Mouse (Mus musculus) right cerebral cortex, adult 2 months (tissue): ENCODE results near the gene Sephs1.
A peak's percentile ranks its signal among the peaks of the same experiment; 100 is the strongest.
"Not testable (repeated sequence)": the region's sequence is repeated elsewhere in the genome, so short reads cannot be mapped to it uniquely, and the experiment has no call there.

Experiments
- DNase-seq, 2 experiments: peaks; one replicate each; pipeline ENCODE4 v3.0.0; 2021 to 2022; ENCODE audit warnings: low spot score in 2 of 2

Sephs1 gene

DNA sequence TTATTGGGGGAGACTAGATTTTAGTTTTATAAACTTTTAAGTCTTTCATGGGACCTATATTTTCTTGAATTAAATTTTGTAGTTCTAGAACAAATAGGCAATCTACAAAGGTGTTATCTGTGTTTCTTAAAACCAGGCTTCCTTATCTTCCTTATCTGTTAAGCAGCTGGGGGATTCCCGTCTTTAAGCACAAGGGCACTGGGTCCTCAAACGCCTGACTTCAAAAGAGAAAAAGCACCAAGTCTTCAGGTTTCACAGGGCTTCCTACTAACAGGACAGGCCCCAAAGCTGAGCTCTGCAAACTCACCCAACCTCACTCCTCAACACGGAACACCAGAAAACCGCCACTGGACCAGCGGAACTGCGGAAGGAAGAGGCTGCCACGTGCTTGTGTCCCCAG is 26.6 kb downstream of the Sephs1 start:
- no peak for DNase-seq

DNA sequence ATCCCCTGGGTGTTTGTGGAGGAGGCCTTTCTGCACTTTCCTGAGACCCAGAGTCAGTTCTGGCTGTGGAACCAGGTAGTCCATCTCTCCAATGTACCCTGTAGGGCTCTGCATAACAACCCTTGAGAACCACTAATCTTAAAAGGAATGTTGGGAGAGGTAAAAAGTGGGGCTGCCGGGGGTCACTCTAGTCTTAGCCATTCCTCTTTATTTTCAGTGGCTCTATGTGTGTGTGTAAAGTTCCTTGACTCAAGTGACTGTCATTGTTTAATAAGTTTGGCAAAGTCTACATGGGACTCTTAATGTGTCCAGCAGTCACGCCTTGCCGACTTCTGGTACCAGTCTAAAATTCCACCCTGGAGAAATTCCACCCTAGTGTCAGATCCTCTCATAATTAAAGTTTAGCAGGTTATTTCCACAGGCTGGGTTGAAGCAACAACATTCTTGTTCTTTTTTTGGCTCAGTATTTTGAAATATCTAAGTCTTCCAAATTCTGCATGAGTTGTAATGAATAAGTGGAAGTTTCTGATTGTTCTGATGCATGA is 27.5 kb downstream of the Sephs1 start:
- DNase-seq, result no peak

DNA sequence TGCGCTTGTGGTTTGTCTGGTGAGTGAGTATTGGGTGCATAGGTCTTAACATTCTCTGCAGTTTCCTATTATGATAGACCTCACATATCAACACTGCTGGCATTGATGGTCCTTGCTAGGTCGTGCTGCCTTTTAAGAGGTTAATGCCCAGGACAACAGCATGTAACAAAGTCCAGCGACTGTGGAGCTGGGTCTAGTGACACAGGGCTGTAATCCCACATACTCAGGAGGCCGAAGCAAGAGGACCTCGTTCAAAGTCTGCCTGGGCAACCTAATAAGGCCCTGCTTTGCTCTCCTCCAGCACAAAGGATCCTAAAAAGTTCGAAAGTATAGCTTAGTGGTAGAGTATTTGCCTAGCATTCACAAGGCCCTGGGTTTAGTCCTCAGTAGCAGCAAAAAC is 28.5 kb downstream of the Sephs1 start:
- DNase-seq, result no peak

DNA sequence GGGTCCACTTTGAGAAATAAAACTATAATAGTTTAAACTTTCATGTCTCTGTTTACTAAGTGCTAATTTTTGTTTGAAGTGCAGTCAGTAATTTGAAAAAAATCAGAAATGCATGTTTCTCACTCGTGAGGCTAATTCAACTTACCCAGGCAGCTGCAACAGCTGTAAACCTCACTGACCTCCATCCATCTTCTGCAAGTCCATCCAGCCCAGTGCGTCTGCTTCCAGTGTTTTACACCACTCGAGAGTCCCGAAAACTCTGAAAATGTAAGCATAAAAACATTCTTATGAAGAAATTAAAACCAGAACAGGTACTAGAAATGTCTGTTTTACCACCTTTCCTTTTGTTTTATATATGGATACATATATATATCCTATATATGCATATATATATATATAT is 29.2 kb downstream of the Sephs1 start:
- no peak for DNase-seq

DNA sequence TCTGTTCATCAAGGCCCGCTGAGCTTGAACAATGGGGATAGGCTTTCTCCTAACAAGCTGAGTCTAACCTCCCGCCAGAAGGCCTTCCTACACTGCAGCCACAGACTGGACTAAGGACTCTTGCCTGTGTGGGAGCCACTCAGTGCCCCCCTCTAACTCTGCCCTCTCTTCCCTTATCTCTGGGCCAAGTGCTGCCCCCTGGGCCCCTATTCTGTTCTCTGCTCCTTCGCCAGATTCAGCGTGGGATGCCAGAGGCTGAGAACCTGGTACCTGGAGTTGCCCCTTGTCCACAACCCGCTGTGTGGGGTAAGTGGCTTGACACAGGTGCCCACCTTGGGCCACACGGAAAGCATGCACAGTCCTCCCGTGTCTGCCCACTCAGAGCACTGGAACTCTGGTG is 32.6 kb downstream of the Sephs1 start:
- no peak for DNase-seq

DNA sequence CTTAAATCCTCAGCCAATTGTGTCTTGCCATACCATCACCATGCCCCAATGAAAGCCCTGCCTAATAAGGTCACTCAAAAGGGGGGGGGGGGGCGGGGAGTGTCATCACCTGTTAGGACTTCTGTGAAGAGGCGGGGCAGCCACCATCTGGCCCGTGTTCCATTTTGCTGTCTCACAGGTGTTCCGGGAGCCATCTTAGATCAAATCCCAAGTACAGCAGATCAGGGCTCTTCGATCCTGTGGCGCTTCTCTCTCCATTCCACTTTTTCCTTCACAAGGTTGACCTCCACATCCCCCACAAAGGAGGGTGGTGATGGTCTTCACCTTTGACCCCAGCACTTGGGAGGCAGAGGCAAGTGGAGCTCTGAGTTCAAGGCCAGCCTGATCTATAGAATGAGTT is 34.7 kb downstream of the Sephs1 start:
- no peak for DNase-seq

DNA sequence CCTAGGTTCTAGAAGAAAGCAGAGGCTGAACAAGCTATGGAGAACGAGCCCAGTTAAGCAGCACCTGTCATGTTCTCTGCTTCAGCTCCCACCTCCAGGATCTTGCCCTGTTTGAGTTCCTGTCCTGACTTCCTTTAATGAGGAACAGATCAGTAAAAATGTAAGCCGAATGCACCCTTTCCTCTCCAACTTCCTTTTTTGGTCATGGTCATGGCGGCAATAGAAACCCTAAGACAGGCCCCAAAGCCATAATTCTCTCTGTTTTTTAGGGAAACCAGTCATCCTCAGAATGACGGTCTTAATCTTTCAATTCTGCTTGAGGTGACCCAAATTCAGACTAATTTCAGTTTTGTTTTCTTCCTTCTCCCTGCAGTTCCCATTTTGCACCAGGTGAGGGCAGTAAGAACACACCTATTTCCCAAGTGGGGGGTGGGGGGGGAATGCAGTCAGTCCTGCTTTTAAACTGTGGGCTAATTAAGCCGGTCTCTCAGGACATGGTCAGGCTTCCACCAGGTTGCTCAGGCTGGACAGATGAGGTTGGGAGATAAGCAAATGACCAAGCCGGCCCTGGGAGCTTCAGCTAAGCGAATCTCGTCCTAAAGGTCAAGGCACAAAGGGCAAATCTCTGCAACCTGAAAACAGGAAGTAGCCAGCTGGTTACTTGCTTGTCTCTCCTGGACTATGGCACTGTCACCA is 36.1 kb downstream of the Sephs1 start:
- peak; percentile 64 to 77 for DNase-seq

DNA sequence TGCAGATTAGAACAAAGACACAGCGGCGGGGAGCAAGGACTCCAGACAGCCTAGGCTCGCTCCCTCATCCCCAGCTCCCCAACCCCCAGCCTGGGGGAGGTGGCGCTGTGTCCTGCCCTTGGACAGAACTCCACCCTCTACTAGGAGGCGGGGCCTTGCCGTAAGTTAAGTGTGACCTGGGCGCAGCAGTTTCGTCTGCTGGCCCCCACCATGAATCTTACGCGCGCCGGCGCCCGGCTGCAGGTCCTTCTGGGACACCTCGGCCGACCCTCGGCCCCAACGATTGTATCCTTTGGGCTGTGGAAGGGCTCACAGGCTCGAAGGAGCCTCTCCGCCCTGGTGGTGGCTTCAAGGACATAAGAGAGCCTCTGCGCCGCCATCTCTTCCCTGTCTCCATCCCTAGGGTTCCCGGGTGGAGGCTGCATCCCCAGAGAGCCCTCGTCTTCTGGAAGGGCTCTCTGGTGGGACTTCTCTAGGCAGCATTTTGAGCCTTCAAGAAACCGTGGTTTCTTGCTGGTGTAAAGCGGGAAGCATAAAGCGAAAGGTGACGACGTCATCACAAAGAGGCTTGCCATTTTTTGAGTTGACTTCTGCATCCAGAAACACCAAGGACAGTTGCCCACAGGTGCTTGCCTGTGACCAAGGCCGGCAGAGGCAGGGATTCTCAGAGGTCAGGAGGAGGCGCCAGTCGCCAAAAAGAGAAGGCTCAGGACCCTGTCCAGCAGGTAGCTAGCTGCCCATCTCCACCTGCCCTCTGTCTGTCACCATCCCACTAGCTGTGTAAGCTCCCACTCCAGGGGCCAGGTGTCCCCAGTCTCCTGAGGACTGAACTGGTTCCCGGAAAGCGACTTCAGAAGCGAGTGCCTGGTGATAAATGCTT is 37.7 kb downstream of the Sephs1 start, which contains the start of gene Phyh:
TSS of gene Phyh (plus strand) at position 160 of the 880 bp plus-strand sequence.
- peak; percentile 77 to 87 for DNase-seq

DNA sequence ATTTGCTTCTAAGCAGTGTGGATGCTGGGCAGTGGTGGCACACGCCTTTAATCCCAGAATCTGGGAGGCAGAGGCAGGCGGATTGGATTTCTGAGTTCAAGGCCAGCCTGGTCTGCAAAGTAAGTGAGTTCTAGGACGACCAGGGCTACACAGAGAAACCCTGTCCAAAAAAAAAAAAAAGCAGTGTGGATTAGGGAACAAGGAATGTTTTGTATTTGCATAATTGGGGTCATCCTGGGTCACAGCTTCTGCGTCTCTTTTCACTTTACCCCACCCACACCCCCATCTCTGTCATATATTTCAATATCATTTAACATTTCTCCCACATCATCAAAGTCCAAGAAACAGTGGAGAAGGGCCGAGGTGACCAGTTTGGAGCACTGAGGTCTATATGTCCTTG is 39.7 kb downstream of the Sephs1 start:
- DNase-seq, result no peak

DNA sequence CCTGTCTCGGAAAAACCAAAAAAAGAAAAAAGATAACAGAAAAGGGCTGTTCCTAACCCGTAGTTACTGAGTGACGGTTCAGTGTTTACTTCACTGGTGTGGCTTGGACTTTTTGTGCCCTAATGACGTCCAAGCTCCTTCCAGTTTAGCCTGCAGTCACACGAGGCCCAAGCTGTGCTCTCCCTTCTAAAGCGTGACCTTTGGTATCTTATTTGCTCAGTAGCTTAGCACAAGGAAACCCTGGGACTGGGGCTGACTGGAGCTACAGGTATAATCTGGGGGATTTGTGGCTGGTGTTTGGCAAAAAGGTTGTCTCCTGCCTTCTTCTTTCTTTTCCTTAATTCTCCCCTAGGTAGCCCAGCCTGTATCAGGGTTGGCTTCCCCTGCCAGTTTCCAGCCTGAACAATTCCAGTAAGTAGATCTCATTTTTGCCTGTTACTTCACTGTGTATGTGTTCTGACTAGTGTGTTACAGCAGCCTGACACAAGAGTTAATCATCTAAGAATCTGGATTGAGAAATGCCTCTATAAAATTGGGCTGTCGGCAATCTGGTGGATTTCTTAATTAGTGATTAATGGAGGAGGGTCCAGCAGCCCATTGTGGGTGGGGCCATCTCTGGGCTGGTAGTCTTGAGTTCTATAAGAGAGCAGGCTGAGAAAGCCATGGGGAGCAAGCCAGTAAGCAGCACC is 41.3 kb downstream of the Sephs1 start:
- no peak for DNase-seq

DNA sequence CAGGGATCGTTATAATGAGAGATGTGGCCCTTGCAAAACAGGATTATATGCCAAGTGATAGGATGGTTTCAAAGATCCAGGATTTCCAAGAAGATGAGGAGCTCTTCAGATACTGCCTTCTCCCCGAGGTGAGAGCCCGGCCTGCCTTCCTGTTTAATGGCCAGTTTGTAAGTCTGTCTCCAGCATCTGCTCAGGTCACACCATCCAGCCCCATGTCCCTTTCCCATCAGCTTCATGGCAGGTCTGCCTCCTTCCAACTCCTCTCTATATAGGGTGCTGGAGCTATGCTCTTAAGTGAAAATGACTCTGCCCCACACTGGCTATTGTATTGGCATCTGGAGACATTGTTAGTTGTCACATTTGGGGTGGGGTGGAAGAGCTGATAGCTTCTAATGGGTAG is 46.0 kb downstream of the Sephs1 start:
- DNase-seq, result no peak

DNA sequence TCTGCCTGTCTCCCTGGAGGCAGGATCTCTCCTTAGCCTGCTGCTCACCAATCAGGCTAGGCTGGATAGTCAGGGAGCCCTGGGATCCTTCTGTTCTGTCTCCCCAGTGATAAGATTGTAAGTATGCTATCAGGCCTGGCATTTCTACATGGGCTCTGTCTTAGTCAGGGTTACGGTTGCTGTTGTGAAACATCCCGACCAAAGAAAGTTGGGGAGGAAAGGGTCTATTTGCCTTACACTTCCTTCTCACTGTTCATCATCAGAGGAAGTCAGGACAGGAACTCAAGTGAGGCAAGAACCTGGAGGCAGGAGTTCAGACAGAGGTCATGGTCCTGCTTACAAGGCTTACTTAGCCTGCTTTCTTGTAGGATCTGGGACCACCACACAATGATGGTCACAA is 47.9 kb downstream of the Sephs1 start:
- DNase-seq, result no peak

DNA sequence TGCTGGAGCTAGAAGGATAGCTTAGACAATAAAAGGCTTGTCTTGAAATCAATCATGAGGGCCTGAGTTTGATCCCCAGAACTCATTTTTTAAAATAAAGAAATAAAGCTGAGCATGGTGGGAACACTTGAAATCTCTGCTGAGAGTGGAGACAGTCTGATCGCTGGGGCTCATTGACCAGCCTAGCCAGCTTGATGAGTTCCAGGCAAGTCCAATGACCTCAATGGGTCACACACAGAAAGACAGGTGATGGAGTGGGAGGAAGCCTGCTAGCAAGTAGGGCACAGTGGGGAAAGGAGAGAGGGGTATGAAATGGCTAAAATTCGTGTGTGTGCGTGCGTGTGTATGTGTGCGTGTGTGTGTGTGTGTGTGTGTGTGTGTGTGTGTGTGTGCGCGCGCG is 53.2 kb downstream of the Sephs1 start:
- no peak for DNase-seq

DNA sequence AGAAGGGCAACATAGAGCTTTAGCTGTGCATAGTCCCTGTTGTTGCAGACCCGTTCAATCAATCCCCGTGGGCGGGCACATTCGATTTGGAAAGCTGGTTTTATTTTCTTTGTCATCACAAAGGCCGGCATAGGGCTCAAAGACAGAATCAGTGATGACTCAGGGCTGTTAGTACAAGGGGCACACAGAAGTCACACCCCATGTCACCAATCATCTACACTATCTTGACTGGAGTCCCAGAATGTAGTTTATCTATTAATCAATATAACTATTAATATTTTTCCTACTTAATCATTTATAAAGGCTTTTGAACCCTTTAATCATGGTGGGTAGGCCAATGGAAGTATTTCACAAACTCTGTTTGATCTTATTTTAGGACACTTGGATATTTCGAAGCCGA is 56.6 kb downstream of the Sephs1 start:
- no peak for DNase-seq

DNA sequence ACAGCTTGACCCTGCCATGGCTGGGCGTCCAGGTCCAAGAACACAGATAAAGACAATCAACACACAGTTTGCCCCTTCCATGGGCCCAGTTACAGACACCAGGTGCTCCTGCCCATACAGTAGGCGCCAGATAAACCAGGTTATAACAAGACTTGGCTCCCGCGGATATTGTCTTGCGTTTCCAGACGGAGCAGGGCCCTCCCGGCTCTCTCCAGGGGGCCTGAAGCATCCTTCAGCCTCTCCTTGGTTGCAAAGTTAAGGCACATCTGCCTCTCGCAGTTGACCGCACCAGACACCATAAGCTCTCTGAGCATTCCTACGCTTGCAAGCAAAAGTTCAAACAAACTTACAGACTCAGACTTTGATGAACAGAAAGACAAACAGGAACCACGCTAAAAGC is 59.5 kb downstream of the Sephs1 start:
- no peak for DNase-seq

DNA sequence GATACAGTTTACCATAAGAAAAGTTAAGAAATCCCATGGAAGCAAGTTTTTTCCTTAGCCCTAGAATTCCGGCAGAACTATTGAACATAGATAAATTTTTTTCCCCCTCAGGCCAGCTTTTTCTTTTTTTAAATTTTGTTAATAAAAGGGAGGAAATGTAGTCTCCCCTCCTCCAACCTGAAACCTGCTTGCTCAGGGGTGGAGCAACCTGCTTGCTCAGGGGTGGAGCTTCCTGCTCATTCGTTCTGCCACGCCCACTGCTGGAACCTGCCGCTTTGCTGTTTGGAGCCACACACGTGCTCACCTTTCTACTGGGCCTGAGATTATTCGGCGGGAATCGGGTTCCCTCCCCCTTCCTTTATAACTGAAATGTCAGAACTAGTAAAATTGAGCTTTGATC is 68.3 kb downstream of the Sephs1 start:
- not testable (repeated sequence) for DNase-seq

DNA sequence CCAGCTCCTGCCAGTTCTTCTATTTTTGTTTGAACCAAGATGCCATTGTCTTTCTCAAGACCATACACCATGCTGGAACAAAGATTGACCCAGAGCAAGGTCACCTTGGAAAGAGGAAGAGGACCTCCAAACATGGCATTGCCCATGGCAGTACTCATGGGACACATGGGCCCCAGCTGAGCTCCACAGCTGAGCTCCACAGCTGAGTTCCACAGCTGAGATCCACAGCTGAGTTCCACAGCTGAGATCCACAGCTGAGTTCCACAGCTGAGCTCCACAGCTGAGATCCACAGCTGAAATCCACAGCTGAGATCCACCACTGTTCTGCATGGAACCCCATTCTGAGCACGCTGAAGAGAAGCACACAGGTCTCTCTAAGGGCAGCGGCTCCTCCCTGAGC is 69.6 kb downstream of the Sephs1 start:
- DNase-seq, result no peak

DNA sequence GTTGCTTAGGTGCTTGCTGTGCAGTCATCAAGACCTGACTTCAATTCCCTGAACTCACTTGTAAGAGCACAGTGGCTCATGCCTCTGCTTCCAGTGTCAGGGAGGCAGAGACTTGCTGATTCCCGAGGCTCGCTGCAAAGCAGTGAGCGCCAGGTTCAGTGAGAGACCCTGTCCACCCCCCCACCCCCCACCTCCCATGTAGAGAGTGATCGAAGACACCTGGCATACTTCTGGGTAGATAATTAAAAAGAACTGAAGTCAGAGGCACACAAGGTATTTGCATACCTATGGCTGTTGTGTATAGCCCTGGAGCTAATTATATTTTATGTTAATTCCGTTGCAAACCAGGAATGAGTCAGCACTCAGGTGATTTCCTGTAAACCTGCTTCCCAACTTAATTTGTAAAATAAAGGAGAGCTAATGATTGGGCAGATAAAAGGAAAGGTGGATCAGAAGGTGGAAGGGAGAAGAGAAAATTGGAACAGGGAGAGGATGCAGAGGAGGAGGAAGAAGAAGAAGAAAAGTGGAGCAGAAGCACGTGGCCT is 72.9 kb downstream of the Sephs1 start:
- no peak for DNase-seq

DNA sequence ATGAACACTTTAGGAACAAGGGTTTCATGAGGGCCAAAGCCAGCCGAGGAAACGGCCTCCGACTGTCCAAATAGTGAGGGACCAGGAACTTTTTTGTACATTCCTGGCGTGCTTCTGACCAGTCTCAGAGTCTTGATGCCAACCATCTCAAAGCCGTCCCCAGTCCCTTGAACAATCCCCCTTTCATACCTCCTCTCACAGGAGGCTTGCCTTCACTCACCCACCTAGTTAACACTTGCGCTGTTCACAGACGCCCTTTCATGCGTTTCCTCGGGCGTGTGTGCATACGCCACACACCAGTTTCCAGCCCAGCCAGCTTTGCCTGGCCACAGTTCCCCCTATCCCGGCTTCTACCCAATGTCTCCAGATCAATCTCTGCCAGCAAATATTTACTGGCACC is 76.7 kb downstream of the Sephs1 start:
- no peak for DNase-seq
